Mouse (Mus musculus): ENCODE results near the gene Scn5a. TPM values are rescaled to one million over a fixed set of nuclear protein-coding genes. Genes with fewer than 3 reads are reported as not detected.
A peak's percentile ranks its signal among the peaks of the same experiment; 100 is the strongest.

The Scn5a gene
- 1 to 10 TPM; 1.4 to 4.4 TPM for total RNA-seq (2021)

- intact Hi-C loops (cut with DNase I), result loop anchor here (5.0 kb wide), 1 partner anchor 117 kb away; no protein-coding TSS in a partner anchor
- DNase-seq, result no peak
Measured at GRCm38 (mm10) chr9:119578636-119579438, at the start of gene Scn5a. Gene Scn5a (minus strand): TSS chr9:119579016.

- intact Hi-C loops (cut with DNase I), result no loop called here
- no peak for DNase-seq
Measured at GRCm38 (mm10) chr9:119627227-119627626, 48.4 kb upstream of the Scn5a start.

- DNase-seq, result no peak
- intact Hi-C loops (cut with DNase I), result no loop called here
Measured at GRCm38 (mm10) chr9:119624151-119624550, 45.3 kb upstream of the Scn5a start.

GRCm38 (mm10) chr9:119614798-119615197 lies 36.0 kb upstream of the Scn5a start:
- intact Hi-C loops (cut with DNase I), result no loop called here
- DNase-seq, result no peak

- DNase-seq, result no peak
- intact Hi-C loops (cut with DNase I), result no loop called here
Measured at GRCm38 (mm10) chr9:119610563-119611166, 31.8 kb upstream of the Scn5a start.

GRCm38 (mm10) chr9:119606906-119607305 lies 28.1 kb upstream of the Scn5a start:
- intact Hi-C loops (cut with DNase I), result no loop called here
- DNase-seq, result no peak

GRCm38 (mm10) chr9:119604607-119605006 lies 25.8 kb upstream of the Scn5a start:
- DNase-seq, result no peak
- intact Hi-C loops (cut with DNase I), result no loop called here

- intact Hi-C loops (cut with DNase I), result no loop called here
- DNase-seq, result no peak
Measured at GRCm38 (mm10) chr9:119598501-119598900, 19.7 kb upstream of the Scn5a start.

- intact Hi-C loops (cut with DNase I), result no loop called here
- no peak for DNase-seq
Measured at GRCm38 (mm10) chr9:119597332-119597731, 18.5 kb upstream of the Scn5a start.

- DNase-seq, result no peak
- intact Hi-C loops (cut with DNase I), result no loop called here
Measured at GRCm38 (mm10) chr9:119589592-119589991, 10.8 kb upstream of the Scn5a start.

GRCm38 (mm10) chr9:119588763-119589449 lies 10.1 kb upstream of the Scn5a start:
- DNase-seq, result no peak
- intact Hi-C loops (cut with DNase I), result no loop called here

GRCm38 (mm10) chr9:119580668-119581067 lies 1.9 kb upstream of the Scn5a start:
- intact Hi-C loops (cut with DNase I), result no loop called here

GRCm38 (mm10) chr9:119580187-119580586 lies 1.4 kb upstream of the Scn5a start:
- DNase-seq, result no peak
- intact Hi-C loops (cut with DNase I), result no loop called here

More at GRCm38 (mm10) chr9:119580668-119581067, 1.9 kb upstream of the Scn5a start:
- peak; percentile 77 for DNase-seq

- no peak for DNase-seq
- intact Hi-C loops (cut with DNase I), result loop anchor here (5.0 kb wide), 1 partner anchor 116 kb away; no protein-coding TSS in a partner anchor
Measured at GRCm38 (mm10) chr9:119578311-119578635, 543 bp downstream of the Scn5a start.

GRCm38 (mm10) chr9:119576977-119577376 lies 1.8 kb downstream of the Scn5a start:
- intact Hi-C loops (cut with DNase I), result loop anchor here (5.0 kb wide), 1 partner anchor 115 kb away; no protein-coding TSS in a partner anchor
- no peak for DNase-seq

- DNase-seq, result no peak
- intact Hi-C loops (cut with DNase I), result loop anchor here (5.0 kb wide), 1 partner anchor 113 kb away; no protein-coding TSS in a partner anchor
Measured at GRCm38 (mm10) chr9:119575732-119576131, 3.1 kb downstream of the Scn5a start.

- no peak for DNase-seq
- intact Hi-C loops (cut with DNase I), result no loop called here
Measured at GRCm38 (mm10) chr9:119574366-119574765, 4.5 kb downstream of the Scn5a start.

GRCm38 (mm10) chr9:119573009-119573408 lies 5.8 kb downstream of the Scn5a start:
- no peak for DNase-seq
- intact Hi-C loops (cut with DNase I), result no loop called here

- DNase-seq, result peak; percentile 34
Measured at GRCm38 (mm10) chr9:119571411-119571888, 7.4 kb downstream of the Scn5a start.

GRCm38 (mm10) chr9:119570652-119571051 lies 8.2 kb downstream of the Scn5a start:
- intact Hi-C loops (cut with DNase I), result no loop called here
- DNase-seq, result peak; percentile 65

More at GRCm38 (mm10) chr9:119571411-119571888, 7.4 kb downstream of the Scn5a start:
- intact Hi-C loops (cut with DNase I), result no loop called here

- no peak for DNase-seq
- intact Hi-C loops (cut with DNase I), result no loop called here
Measured at GRCm38 (mm10) chr9:119568732-119569131, 10.1 kb downstream of the Scn5a start.

All from left cerebral cortex, postnatal 4 days (tissue).